Mouse (Mus musculus) heart, postnatal 0 days (tissue): Measurements from ENCODE around the gene Tnip3. TPM values are rescaled to one million over a fixed set of nuclear protein-coding genes. Genes with fewer than 3 reads are reported as not detected.

Source experiments
- ATAC-seq: fragments of 200-750 bp; cut with Nextera tagmentation; 2 replicates; pipeline ENCODE4 v1.8.0; 2017; ENCODE audit warnings: low read depth, moderate number of reproducible peaks, moderate library complexity; ENCODE audit not compliant: insufficient read depth
- DNase-seq: peaks from one replicate; pipeline ENCODE4 v3.0.0-alpha.2; 2016; ENCODE audit warnings: low spot score
- H3K27ac ChIP-seq: fragments of 300-500 bp; sonication (generic); 2 replicates; pipeline ENCODE4 v1.5.1; 2014; ENCODE audit warnings: low read depth, mild to moderate bottlenecking
- H3K27me3 ChIP-seq: fragments of 300-500 bp; sonication (generic); 2 replicates; pipeline ENCODE4 v1.6.1; 2014; ENCODE audit warnings: low read length, mixed read lengths; ENCODE audit not compliant: control insufficient read depth, insufficient read depth
- H3K36me3 ChIP-seq: fragments of 300-500 bp; sonication (generic); replicated peaks from 2 replicates; pipeline ENCODE4 v1.6.1; 2014; ENCODE audit warnings: low read length, mixed read lengths; ENCODE audit not compliant: control insufficient read depth, insufficient read depth
- H3K4me1 ChIP-seq: fragments of 300-500 bp; sonication (generic); 2 replicates; pipeline ENCODE4 v1.6.1; 2014; ENCODE audit warnings: antibody characterized with exemption; ENCODE audit not compliant: control insufficient read depth, insufficient read depth
- H3K4me2 ChIP-seq: fragments of 300-500 bp; sonication (generic); 2 replicates; pipeline ENCODE4 v1.6.1; 2014; ENCODE audit warnings: low read depth, mild to moderate bottlenecking, low read length, moderate library complexity
- H3K4me3 ChIP-seq: fragments of 300-500 bp; sonication (generic); 2 replicates; pipeline ENCODE4 v1.5.1; 2014; ENCODE audit warnings: low read depth, low read length
- H3K9ac ChIP-seq: fragments of 300-500 bp; sonication (generic); replicated peaks from 2 replicates; pipeline ENCODE4 v1.6.1; 2014; ENCODE audit warnings: low read depth, low read length, mixed read lengths
- H3K9me3 ChIP-seq: fragments of 300-500 bp; sonication (generic); replicated peaks from 2 replicates; pipeline ENCODE4 v1.6.1; 2016; ENCODE audit warnings: low read length; ENCODE audit not compliant: control insufficient read depth
- CTCF ChIP-seq: IDR thresholded peaks from 2 replicates; pipeline ENCODE4 v1.5.1; 2016; ENCODE audit warnings: antibody characterized with exemption, control low read depth, low read depth
- EP300 ChIP-seq: IDR thresholded peaks from 2 replicates; pipeline ENCODE4 v1.6.1; 2016; ENCODE audit warnings: antibody characterized with exemption, low read depth
- WGBS: fragments of 180-500 bp; shearing (Covaris S2); extraction: QIAGEN DNeasy Blood & Tissue Kit; methylation state at CpG from one replicate; pipeline ENCODE4 v1.1.7; 2014; 5-methylcytosine and 5-hydroxymethylcytosine counted together
- polyA plus RNA-seq: library from polyadenylated mRNA; unstranded; fragments of >200 nt; fragmentation: Nextera tagmentation; extraction: Ambion mirVana; gene quantifications from 2 replicates; pipeline ENCODE4 v1.2.1, GENCODE M21; 2015
- total RNA-seq: library from RNA; depleted of rRNA; stranded (reverse); fragments of >200 nt; gene quantifications from 2 replicates; pipeline ENCODE4 v1.2.3, GENCODE M21; 2014; ENCODE audit warnings: low replicate concordance; rRNA removed

The Tnip3 gene
- total and polyA plus RNA-seq, 2 experiments from 2014 or later, result 2.0 to 4.4 TPM

GRCm38 (mm10) chr6:65670981-65671411, 145.9 kb downstream of the Tnip3 start:
- WGBS, result 11% methylated on average over 21 of the region's 21 CpGs
- H3K4me3 ChIP-seq, result peak overlapping the region; percentile 61
- ATAC-seq (no peak), DNase-seq (no peak)
- H3K9ac ChIP-seq, result peak overlapping the region; percentile 49
- H3K9me3 ChIP-seq, result no peaks in the 10 kb centered on the region
- no peak overlapping the region for H3K27ac ChIP-seq
- H3K4me2 ChIP-seq, result peak overlapping the region; percentile 96
- H3K36me3 ChIP-seq, result no peaks in the 10 kb centered on the region
- H3K27me3 ChIP-seq, result 0 out of 2 replicates have a peak, but pooled peaks cover 7% of the 10 kb centered on the region
- no peaks in the 10 kb centered on the region for H3K4me1 ChIP-seq
- no peak for TF ChIP-seq EP300
- TF ChIP-seq CTCF, result no peak

GRCm38 (mm10) chr6:65671451-65671850, 146.3 kb downstream of the Tnip3 start, which contains the start of gene Ndnf:
Gene Ndnf, plus strand, starts transcription at chr6:65671590.
- peak within 1 kb of the TSS; percentile 49 for H3K9ac ChIP-seq
- peak within 1 kb of the TSS; percentile 61 for H3K4me3 ChIP-seq
- ATAC-seq (peak; percentile 94), DNase-seq (peak; percentile 81)
- H3K36me3 ChIP-seq, result no peaks in the 10 kb centered on the region
- TF ChIP-seq CTCF (no peak), EP300 (no peak)
- no peaks in the 10 kb centered on the region for H3K4me1 ChIP-seq
- 0% methylated on average over 29 of the region's 45 CpGs for WGBS
- H3K27me3 ChIP-seq, result 0 out of 2 replicates have a peak, but pooled peaks cover 7% of the 10 kb centered on the region
- H3K27ac ChIP-seq, result peak within 1 kb of the TSS; percentile 68
- peak within 1 kb of the TSS; percentile 96 for H3K4me2 ChIP-seq
- H3K9me3 ChIP-seq, result no peaks in the 10 kb centered on the region

GRCm38 (mm10) chr6:65672131-65673031, 147.3 kb downstream of the Tnip3 start:
- peak overlapping the region; percentile 61 for H3K4me3 ChIP-seq
- H3K4me2 ChIP-seq, result peak overlapping the region; percentile 96
- TF ChIP-seq CTCF (no peak), EP300 (no peak)
- H3K9ac ChIP-seq, result peak overlapping the region; percentile 49
- no peaks in the 10 kb centered on the region for H3K4me1 ChIP-seq
- no peak overlapping the region for H3K27ac ChIP-seq
- 0 out of 2 replicates have a peak, but pooled peaks cover 7% of the 10 kb centered on the region for H3K27me3 ChIP-seq
- ATAC-seq (0 out of 2 replicates have a peak, but pooled peaks have one; percentile 37), DNase-seq (peak; percentile 62)
- WGBS, result 1% methylated on average over 57 of the region's 57 CpGs
- no peaks in the 10 kb centered on the region for H3K36me3 ChIP-seq
- no peaks in the 10 kb centered on the region for H3K9me3 ChIP-seq

Other genes with a start within 250 kb of the Tnip3 start
- not detected in 2 replicates for gene C130060K24Rik, start 144.2 kb upstream of the Tnip3 start, total RNA-seq
- gene C130060K24Rik, start 144.2 kb upstream of the Tnip3 start, polyA plus RNA-seq, result 0.08 TPM in 1 of 2 replicates, not detected in the other
- 4.2 and 33.5 TPM in 2 replicates for gene Ndnf, start 146.3 kb downstream of the Tnip3 start, total RNA-seq
- 1.4 and 2.3 TPM in 2 replicates for gene Ndnf, start 146.3 kb downstream of the Tnip3 start, polyA plus RNA-seq